In the genomic region with DNA sequence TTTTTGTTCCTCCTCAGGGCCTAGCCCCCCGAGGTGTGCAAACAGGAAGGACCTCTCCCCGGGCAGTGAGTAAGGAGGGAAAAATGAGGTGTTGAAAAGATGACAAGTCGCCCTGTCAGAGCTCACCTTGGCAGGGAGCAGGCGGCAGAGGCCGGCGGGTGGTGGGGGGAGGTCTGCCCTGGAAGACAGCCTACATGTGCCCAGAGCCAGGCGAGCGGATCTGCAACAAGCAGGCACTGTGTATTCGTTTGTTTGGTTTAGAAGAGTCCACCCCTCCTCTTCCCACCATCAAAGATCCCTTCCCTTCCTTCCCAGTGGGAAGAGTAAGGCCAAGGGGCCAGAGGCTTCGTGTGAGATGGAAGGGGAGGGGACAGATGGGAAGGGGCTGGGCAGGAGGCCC, we compare ENCODE assay signal across 9 mouse cellular contexts. TPM values are rescaled to one million over a fixed set of nuclear protein-coding genes. Genes with fewer than 3 reads are reported as not detected.
A peak's percentile ranks its signal among the peaks of the same experiment; 100 is the strongest.
DNase-seq lines count a peak whose midpoint lies in the region; ATAC-seq lines count a peak whose summit lies in the region.
"Had no signal": no experiment of that assay in that cellular context is flagged by ENCODE, and none has a peak within 500 bp of the region (broad histone marks: within the 10 kb centered on the region; RNA-seq: fewer than 3 reads in every experiment).

No protein-coding gene starts in this region.

- intact Hi-C loops in gastrocnemius, postnatal 36 days (cut with DNase I): no loop called here

- no peak overlapping the region for H3K4me3 ChIP-seq in lung, embryonic 15.5 days
- no peak overlapping the region for H3K4me3 ChIP-seq in hindbrain, embryonic 12.5 days
- H3K4me3 ChIP-seq in midbrain, embryonic 13.5 days (replicated peaks): no peak overlapping the region
- H3K4me3 ChIP-seq: kidney, embryonic 15.5 days had no signal

- peak overlapping the region; percentile 24; the same call in 1 of the 2 replicates for H3K27ac ChIP-seq in lung, embryonic 15.5 days
- H3K27ac ChIP-seq in hindbrain, embryonic 12.5 days: peak overlapping the region; percentile 78
- peak overlapping the region; percentile 80 for H3K27ac ChIP-seq in midbrain, embryonic 13.5 days
- H3K27ac ChIP-seq: kidney, embryonic 15.5 days had no signal

- 29% methylated on average over 9 of the region's 10 CpGs for WGBS in lung, embryonic 15.5 days
- WGBS in hindbrain, embryonic 12.5 days: 19% methylated on average over 9 of the region's 10 CpGs
- whole genome bisulfite sequencing in midbrain, embryonic 13.5 days: 33% methylated on average over 9 of the region's 10 CpGs

- peaks cover 8% of the 10 kb centered on the region; the same call in 1 of the 2 replicates for H3K27me3 ChIP-seq in lung, embryonic 15.5 days
- peaks cover 63% of the 10 kb centered on the region for H3K27me3 ChIP-seq in hindbrain, embryonic 12.5 days
- H3K27me3 ChIP-seq in midbrain, embryonic 13.5 days: peaks cover 43% of the 10 kb centered on the region

- H3K9me3 ChIP-seq in lung, embryonic 15.5 days: no peaks in the 10 kb centered on the region
- H3K9me3 ChIP-seq in hindbrain, embryonic 12.5 days (replicated peaks): no peaks in the 10 kb centered on the region
- H3K9me3 ChIP-seq in midbrain, embryonic 13.5 days: no peaks in the 10 kb centered on the region
- H3K9me3 ChIP-seq: kidney, embryonic 15.5 days had no signal

- no peak for ATAC-seq in lung, embryonic 15.5 days (ENCODE audit: borderline replicate concordance, extremely low read depth, low FRiP score, low TSS enrichment)
- peak; percentile 26; the same call in 1 of the 2 replicates for ATAC-seq in hindbrain, embryonic 12.5 days (ENCODE audit: low FRiP score)
- ATAC-seq in midbrain, embryonic 13.5 days: peak; percentile 16

- no peak overlapping the region for H3K9ac ChIP-seq in lung, embryonic 15.5 days
- no peak overlapping the region for H3K9ac ChIP-seq in hindbrain, embryonic 12.5 days
- no peak overlapping the region for H3K9ac ChIP-seq in midbrain, embryonic 13.5 days (replicated peaks)
- H3K9ac ChIP-seq: kidney, embryonic 15.5 days had no signal

- no peak overlapping the region for H3K4me2 ChIP-seq in lung, embryonic 15.5 days
- H3K4me2 ChIP-seq in hindbrain, embryonic 12.5 days (replicated peaks): peak overlapping the region; percentile 24; the same call in 1 of the 2 replicates
- peak overlapping the region; percentile 29 for H3K4me2 ChIP-seq in midbrain, embryonic 13.5 days (replicated peaks)
- H3K4me2 ChIP-seq: kidney, embryonic 15.5 days had no signal

- no peaks in the 10 kb centered on the region for H3K36me3 ChIP-seq in lung, embryonic 15.5 days
- no peaks in the 10 kb centered on the region for H3K36me3 ChIP-seq in hindbrain, embryonic 12.5 days
- no peaks in the 10 kb centered on the region for H3K36me3 ChIP-seq in midbrain, embryonic 13.5 days
- H3K36me3 ChIP-seq: kidney, embryonic 15.5 days had no signal

- DNase-seq in lung, postnatal 14 days: no peak
- peak; percentile 44 for DNase-seq in embryo, embryonic 9.5 days (ENCODE audit: extremely low spot score)
- no peak for DNase-seq in gastrocnemius, postnatal 36 days
- DNase-seq in kidney, postnatal 36 days: no peak
- no peak for DNase-seq in ovary, postnatal 14 days (ENCODE audit: low spot score)

- H3K4me1 ChIP-seq in lung, embryonic 15.5 days: peaks cover 32% of the 10 kb centered on the region
- H3K4me1 ChIP-seq in hindbrain, embryonic 12.5 days: peaks cover 27% of the 10 kb centered on the region
- H3K4me1 ChIP-seq in midbrain, embryonic 13.5 days (replicated peaks): peaks cover 46% of the 10 kb centered on the region

RNA-seq across cellular contexts. Expression of a gene that starts 14.7 kb away (rescaled TPM):
- 155 and 161 TPM in 2 replicates for polyA plus RNA-seq in lung, embryonic 15.5 days (2015; fragmentation: Nextera tagmentation; extraction: Ambion mirVana)
- 248 and 274 TPM in 2 replicates for polyA plus RNA-seq in hindbrain, embryonic 12.5 days (2016; fragmentation: Nextera tagmentation; extraction: Ambion mirVana)
- 322 and 354 TPM in 2 replicates for polyA plus RNA-seq in midbrain, embryonic 13.5 days (2015; fragmentation: Nextera tagmentation; extraction: Ambion mirVana)
- total RNA-seq in gastrocnemius, postnatal 36 days (2021): 10 to 100 TPM; 11.4 to 12.8 TPM

Comparison
In these comparisons a context has a peak if more than half of its experiments do, and no peak if none do; other contexts are left out.
1. H3K27ac ChIP-seq: peak in every context shown above with its lines; median percentile 80 in midbrain, embryonic 13.5 days; 78 in hindbrain, embryonic 12.5 days; 24 in lung, embryonic 15.5 days.